Mouse (Mus musculus): ENCODE results near the gene 1700057G04Rik.

GRCm38 (mm10) chr9:92301213-92301612 is 8.0 kb upstream of the 1700057G04Rik start:
- TF ChIP-seq EP300 (IDR thresholded peaks at IDR 0.05): no peak
- TF ChIP-seq CTCF (IDR thresholded peaks at IDR 0.05): no peak
